Mouse (Mus musculus) testis, postnatal 10 days (tissue): ENCODE results near the gene Nnmt.
A peak's percentile ranks its signal among the peaks of the same experiment; 100 is the strongest.

Experiments
- DNase-seq: peaks from one replicate; pipeline ENCODE4 v3.0.0; 2021; ENCODE audit warnings: low spot score

The Nnmt gene

DNA sequence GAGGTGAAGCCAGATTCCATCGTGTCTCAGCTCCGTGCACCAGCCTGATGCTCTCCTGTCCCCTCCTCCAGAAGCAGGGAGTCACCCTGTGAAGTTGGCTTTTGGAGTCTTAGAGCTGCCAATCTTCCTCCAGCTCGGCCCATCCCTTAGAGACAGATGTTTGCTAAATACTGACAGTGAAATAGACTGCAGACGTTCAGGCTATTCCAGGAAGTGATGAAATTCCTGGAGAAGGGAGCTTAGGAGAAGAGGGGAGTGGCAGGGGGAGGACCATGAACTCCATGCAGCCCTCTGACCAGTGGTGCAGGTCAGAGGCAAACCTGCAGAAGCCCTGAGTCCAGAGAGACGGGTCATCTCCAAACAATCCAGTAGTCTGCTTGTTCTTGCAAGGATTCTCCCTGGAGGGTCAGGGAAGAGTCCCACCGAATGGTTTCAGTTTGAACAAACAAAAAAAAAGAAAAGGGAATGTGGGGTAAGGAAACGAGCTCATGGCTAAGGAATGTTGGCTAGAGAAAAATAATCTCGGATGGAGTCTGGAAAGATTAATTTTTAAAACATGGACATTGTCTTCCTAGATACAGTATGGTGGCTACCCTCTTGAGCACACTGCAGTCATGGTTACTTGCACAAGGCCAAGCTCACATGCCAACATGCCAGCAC, at the start of gene Nnmt:
Gene Nnmt, minus strand, starts transcription at position 215 of the 660 bp plus-strand sequence.
- no peak for DNase-seq

DNA sequence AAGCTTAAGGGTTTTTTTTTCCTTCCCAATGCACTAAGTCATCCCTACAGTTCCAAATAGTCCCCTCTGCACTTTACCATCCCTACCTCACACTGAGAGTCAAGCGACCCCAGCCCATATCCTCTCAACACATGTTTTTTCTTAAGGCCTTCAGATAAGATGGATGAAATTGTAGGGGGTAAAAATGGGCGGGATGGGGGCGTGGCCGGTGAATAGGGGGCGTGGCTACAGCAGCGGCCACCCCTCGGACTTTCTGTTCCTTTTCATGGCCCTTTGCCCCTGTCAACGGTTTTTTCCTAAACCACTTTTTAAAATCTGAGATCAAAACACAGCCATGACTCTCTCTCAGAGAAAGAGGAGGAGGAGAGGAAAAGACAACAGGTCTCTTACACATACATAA, 49.8 kb upstream of the Nnmt start:
- no peak for DNase-seq

GRCm38 (mm10) chr9:48653399-48654070, 48.6 kb upstream of the Nnmt start:
- no peak for DNase-seq

- DNase-seq: no peak
These were observed 47.1 kb upstream of the Nnmt start for GRCm38 (mm10) chr9:48652026-48652425.

DNA sequence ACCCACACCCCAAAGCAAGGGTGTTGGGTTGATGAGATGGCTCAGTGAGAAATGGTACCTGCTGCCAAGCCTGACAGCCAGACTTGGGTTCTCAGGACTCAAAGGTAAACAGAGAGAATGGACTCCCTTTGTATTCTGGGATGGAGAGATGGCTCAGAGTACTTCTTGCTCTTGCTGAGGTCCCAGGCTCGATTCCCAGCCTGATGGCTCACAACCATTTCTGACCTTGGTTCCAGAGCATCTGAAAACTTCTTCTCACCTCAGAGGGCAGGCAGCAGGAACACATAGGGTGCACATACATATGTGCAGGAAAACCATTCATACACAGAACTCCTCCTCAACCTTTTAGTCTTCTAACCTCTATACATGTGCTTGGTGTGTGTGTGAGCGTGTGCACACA, 45.9 kb upstream of the Nnmt start:
- DNase-seq: peak; percentile 21

- DNase-seq: peak; percentile 35
These were observed 45.1 kb upstream of the Nnmt start for GRCm38 (mm10) chr9:48649851-48650685.

DNA sequence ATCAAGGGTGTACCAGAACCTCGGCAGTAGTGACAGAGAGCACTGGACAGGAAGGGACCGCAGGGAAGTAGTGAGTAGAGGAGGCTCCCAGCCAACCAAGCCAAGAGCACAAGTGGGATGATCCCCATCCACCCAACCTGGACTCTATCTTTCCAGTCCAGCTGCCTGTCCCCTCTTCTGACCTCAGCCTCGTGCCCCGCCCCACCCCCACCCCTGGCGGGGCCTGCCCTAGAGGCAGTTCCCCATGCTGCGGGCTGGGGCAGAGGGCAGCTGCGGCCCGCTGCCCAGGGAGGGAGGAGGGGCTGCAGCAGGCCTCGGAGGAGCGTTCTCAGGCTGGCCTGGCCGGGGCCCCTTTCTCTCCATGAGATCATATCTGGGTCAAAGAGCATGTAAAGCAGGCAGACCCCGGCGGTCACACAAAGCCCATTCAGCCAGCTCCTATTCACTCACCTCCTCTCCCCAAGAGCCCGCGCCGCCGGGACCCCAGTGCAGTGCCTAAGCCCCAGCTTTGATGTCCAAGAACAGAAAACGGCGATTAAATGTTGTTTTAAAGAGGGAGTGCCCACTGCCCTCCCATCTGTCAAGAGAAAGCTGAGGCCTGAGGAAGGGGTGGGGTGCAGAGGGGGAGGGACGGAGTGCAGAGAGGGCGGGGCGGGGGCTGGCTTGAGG, 44.3 kb upstream of the Nnmt start:
- DNase-seq: peak; percentile 45

DNA sequence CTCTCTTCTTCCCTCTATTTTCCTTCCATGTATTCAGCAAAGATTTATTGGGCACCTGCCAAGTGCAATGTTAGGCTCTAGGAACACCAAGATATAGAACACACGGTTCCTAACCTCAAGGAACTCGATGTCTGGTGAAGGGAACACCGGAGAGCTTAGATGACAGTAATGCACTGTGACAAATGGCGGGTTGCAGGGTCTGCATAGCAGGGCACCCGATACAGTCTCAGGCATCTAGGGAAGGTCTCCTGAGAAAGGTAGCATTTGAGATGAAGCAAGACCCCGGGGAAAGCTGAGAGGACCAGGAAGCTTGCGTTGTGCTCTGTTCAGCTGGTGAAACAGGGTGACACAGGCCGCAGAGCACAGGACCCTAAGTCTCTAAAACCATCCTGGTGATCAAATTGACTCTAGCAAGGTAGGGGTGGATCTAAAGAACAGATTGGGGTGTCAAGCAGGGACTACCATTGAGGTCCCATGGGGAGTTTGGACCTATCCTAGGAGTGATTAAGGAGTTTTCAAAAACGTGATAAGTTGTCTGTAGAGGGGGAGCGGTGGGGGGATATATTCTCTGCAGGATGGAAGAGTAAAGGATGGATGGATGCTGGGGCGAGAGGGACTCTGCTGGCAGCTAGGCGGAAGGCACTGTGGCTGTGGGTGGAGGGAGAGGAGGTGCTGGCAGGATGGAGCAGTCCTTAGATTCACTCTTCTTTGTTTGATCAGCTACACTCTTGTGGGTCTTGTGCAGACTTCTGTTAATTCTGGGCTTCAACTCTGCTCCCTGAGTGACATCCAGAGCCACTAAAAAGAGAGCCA, 43.5 kb upstream of the Nnmt start:
- DNase-seq: peak; percentile 45

DNA sequence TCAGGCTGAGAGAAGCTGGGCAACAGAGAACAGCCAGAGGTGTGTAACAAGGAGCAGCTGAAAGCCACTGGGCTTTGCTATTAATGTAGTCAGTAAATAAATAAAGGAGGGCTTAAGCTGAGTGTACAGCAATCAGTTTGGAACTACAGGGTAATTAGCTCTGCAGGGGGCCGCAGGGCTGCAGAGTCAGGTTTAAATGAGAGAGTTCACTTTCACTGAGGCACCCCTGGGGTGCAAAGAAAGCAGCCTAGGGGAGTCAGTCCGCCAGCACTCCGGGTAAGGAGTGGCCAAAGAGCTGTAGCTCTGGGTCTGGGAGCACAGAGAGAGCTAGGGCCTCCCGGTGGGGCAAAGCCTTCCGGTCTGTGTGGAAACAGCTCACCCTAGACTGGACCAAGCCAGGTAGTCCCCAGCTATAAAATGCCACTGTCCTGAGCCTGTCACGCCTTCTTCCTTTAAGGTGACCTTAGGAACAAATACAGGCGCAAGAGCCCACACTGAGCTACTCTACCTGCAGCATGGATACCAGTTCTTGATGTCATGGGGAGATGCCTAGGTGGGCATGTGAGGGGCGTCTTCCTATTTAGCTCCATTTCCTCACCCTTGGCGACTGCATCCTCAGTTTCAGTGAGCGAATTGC, 42.8 kb upstream of the Nnmt start:
- peak; percentile 40 for DNase-seq

DNA sequence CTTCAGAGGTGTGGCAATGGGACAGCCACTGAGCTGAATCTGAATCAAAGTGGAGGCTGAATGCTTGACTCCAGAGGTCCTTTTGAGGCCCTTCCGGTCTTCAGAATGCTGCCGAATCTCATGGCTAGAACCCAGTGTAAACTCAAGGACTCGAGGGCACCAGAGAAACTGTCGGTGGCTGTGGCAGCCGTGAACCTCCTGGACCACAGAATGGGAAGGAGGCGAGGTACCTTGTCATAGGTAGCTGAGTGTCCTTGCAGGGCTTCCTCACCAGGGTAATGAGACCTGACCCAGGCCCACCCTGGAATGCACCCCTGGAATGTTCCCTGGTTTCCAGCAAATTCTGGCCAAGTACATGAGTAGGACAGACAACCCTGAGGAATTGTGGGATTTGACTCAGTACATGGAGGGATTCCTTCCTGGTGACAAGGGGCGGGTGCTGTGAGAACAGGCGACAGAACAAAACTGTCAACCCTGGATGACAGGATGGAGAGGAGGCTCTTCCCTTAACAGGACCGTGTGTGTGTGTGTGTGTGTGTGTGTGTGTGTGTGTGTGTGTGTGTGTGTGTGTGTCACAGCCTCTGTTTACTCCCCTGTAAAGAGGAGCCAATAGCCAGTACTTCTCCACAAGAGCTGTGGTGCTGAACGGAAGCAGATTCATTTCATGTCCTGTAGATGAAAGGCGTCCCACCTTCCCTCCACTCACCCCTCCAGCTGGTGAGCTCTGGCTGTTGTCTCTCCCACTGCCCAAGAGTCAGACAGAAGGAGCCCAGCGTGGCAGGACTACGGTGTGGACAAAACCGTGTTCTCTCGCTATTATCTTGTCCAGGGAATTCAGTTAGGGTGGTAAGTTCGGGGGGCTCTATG, 42.1 kb upstream of the Nnmt start:
- peak; percentile 41 for DNase-seq

- DNase-seq: peak; percentile 71
These were observed 41.3 kb upstream of the Nnmt start for GRCm38 (mm10) chr9:48646251-48646650.

- peak; percentile 33 for DNase-seq
These were observed 40.7 kb upstream of the Nnmt start for GRCm38 (mm10) chr9:48645648-48646126.

GRCm38 (mm10) chr9:48644926-48645647, 40.1 kb upstream of the Nnmt start:
- DNase-seq: peak; percentile 42

- DNase-seq: peak; percentile 25
These were observed 39.4 kb upstream of the Nnmt start for GRCm38 (mm10) chr9:48644376-48644775.

GRCm38 (mm10) chr9:48641636-48642035, 36.7 kb upstream of the Nnmt start:
- DNase-seq: peak; percentile 21

GRCm38 (mm10) chr9:48640881-48641280, 35.9 kb upstream of the Nnmt start:
- DNase-seq: peak; percentile 10

- peak; percentile 14 for DNase-seq
These were observed 33.3 kb upstream of the Nnmt start for GRCm38 (mm10) chr9:48638176-48638803.

DNA sequence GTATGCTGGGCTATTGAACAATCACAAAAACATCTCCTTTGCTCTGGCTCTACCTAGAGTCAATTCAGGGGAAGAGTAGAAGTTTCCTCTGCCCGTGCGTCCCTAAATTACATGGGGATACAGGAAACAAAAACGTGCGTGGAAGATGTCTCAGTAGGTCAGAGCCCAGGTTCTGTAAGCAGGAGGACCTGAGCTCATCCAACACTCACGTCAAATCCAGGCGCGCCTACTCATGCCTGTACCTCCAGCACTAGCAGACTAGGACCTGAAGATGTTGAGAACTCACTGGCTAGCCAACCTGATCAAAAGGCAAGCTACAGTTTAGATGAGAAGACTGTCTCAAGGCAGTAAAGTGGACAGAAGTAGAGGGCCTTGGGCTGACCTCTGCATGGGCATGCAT, 32.2 kb upstream of the Nnmt start:
- DNase-seq: peak; percentile 22
